Comparison of ENCODE assay signal across 22 mouse cellular contexts in genomic region chr10:75512796-75513195, GRCm38 (mm10). TPM values are rescaled to one million over a fixed set of nuclear protein-coding genes. Genes with fewer than 3 reads are reported as not detected.
DNase-seq lines count a peak whose midpoint lies in the region; ATAC-seq and TF ChIP-seq lines count a peak whose summit lies in the region.
"Had no signal": no experiment of that assay in that cellular context is flagged by ENCODE, and none has a peak within 500 bp of the region (broad histone marks: within the 10 kb centered on the region; RNA-seq: fewer than 3 reads in every experiment).

No protein-coding gene starts in this region.

- no peak for TF ChIP-seq POLR2A in thymus, adult 2 months (IDR thresholded peaks at IDR 0.05; ENCODE audit: control insufficient read depth, extremely low read depth, insufficient read depth, low read length, poor library complexity)

- TF ChIP-seq CTCF in thymus, adult 2 months (IDR thresholded peaks at IDR 0.05; ENCODE audit: borderline replicate concordance, control insufficient read depth, extremely low read depth, insufficient read depth, low read length, poor library complexity) = no peak

- no peaks in the 10 kb centered on the region for H3K27me3 ChIP-seq in intestine, embryonic 15.5 days (replicated peaks)
- no peaks in the 10 kb centered on the region for H3K27me3 ChIP-seq in kidney, embryonic 15.5 days
- H3K27me3 ChIP-seq in liver, embryonic 13.5 days = no peaks in the 10 kb centered on the region
- H3K27me3 ChIP-seq in thymus, adult 2 months (ENCODE audit: control insufficient read depth, insufficient read depth, low read length) = no peaks in the 10 kb centered on the region
- H3K27me3 ChIP-seq: embryonic facial prominence, embryonic 15.5 days; heart, embryonic 12.5 days; hindbrain, embryonic 12.5 days; limb, embryonic 13.5 days had no signal

- H3K9me3 ChIP-seq in intestine, embryonic 15.5 days = no peaks in the 10 kb centered on the region
- no peaks in the 10 kb centered on the region for H3K9me3 ChIP-seq in kidney, embryonic 15.5 days (replicated peaks)
- no peaks in the 10 kb centered on the region for H3K9me3 ChIP-seq in liver, embryonic 13.5 days (replicated peaks)
- H3K9me3 ChIP-seq: embryonic facial prominence, embryonic 15.5 days; heart, embryonic 12.5 days; hindbrain, embryonic 12.5 days; limb, embryonic 13.5 days had no signal

- 83% methylated on average over 7 of the region's 7 CpGs for WGBS in intestine, embryonic 15.5 days
- WGBS in kidney, embryonic 15.5 days = 82% methylated on average over 7 of the region's 7 CpGs
- WGBS in liver, embryonic 13.5 days (ENCODE audit: insufficient replicate concordance) = 84% methylated on average over 7 of the region's 7 CpGs
- 93% methylated on average over 7 of the region's 7 CpGs for WGBS in thymus, adult 2 months

- no peak overlapping the region for H3K9ac ChIP-seq in intestine, embryonic 15.5 days
- no peak overlapping the region for H3K9ac ChIP-seq in kidney, embryonic 15.5 days
- H3K9ac ChIP-seq in liver, embryonic 13.5 days = no peak overlapping the region
- H3K9ac ChIP-seq: embryonic facial prominence, embryonic 15.5 days; heart, embryonic 12.5 days; hindbrain, embryonic 12.5 days; limb, embryonic 13.5 days; lung, embryonic 14.5 days had no signal

- H3K27ac ChIP-seq in intestine, embryonic 15.5 days = peak overlapping the region; percentile 55; the same call in 1 of the 2 replicates
- H3K27ac ChIP-seq in kidney, embryonic 15.5 days = peak overlapping the region; percentile 48
- H3K27ac ChIP-seq in liver, embryonic 13.5 days = peak overlapping the region; percentile 99; the same call in 1 of the 2 replicates
- no peak overlapping the region for H3K27ac ChIP-seq in thymus, adult 2 months (ENCODE audit: control insufficient read depth, insufficient read depth, low read length)
- H3K27ac ChIP-seq: embryonic facial prominence, embryonic 15.5 days; left cerebral cortex, adult 2 months; limb, embryonic 13.5 days had no signal

- no peak overlapping the region for H3K4me2 ChIP-seq in intestine, embryonic 15.5 days (replicated peaks)
- H3K4me2 ChIP-seq in kidney, embryonic 15.5 days = no peak overlapping the region
- peak overlapping the region; percentile 86; the same call in 1 of the 2 replicates for H3K4me2 ChIP-seq in liver, embryonic 13.5 days
- H3K4me2 ChIP-seq: embryonic facial prominence, embryonic 15.5 days; heart, embryonic 12.5 days; hindbrain, embryonic 12.5 days; limb, embryonic 13.5 days; lung, embryonic 14.5 days had no signal

- no peak for ATAC-seq in intestine, embryonic 15.5 days
- ATAC-seq in kidney, embryonic 15.5 days (replicated peaks; ENCODE audit: low FRiP score) = no peak
- ATAC-seq in liver, embryonic 13.5 days (ENCODE audit: low read depth) = no peak

- H3K4me1 ChIP-seq in intestine, embryonic 15.5 days (replicated peaks) = peaks cover 15% of the 10 kb centered on the region; the same call in 1 of the 2 replicates
- H3K4me1 ChIP-seq in kidney, embryonic 15.5 days = peaks cover 34% of the 10 kb centered on the region
- H3K4me1 ChIP-seq in liver, embryonic 13.5 days (replicated peaks) = peaks cover 41% of the 10 kb centered on the region
- H3K4me1 ChIP-seq in thymus, adult 2 months (replicated peaks; ENCODE audit: control insufficient read depth, insufficient read depth, low read length) = peaks cover 12% of the 10 kb centered on the region

- DNase-seq in adrenal gland, postnatal 14 days = peak; percentile 47
- DNase-seq in adrenal gland, postnatal 25 days = no peak
- no peak for DNase-seq in liver, embryonic 13.5 days
- DNase-seq in ovary, adult 18-20 months (ENCODE audit: low spot score) = no peak
- no peak for DNase-seq in thymus, adult 2 months
- DNase-seq in layer of hippocampus, postnatal 10 days (ENCODE audit: low spot score in 2 of 2) = no peak
- DNase-seq: adrenal gland, adult 8-10 months; cerebellum, adult 11 months; cerebellum, postnatal 25 days; gastrocnemius, postnatal 10 days; heart, postnatal 14 days; lung, embryonic 14.5 days; lung, postnatal 4 days; right cerebral cortex, postnatal 25 days; thymus, postnatal 14 days had no signal

- H3K36me3 ChIP-seq in intestine, embryonic 15.5 days = peaks cover 38% of the 10 kb centered on the region
- peaks cover 44% of the 10 kb centered on the region for H3K36me3 ChIP-seq in kidney, embryonic 15.5 days
- H3K36me3 ChIP-seq in liver, embryonic 13.5 days = peaks cover 61% of the 10 kb centered on the region
- peaks cover 38% of the 10 kb centered on the region for H3K36me3 ChIP-seq in thymus, adult 2 months (ENCODE audit: control insufficient read depth, insufficient read depth, low read length)

- H3K4me3 ChIP-seq in intestine, embryonic 15.5 days (replicated peaks) = no peak overlapping the region
- no peak overlapping the region for H3K4me3 ChIP-seq in kidney, embryonic 15.5 days (replicated peaks)
- H3K4me3 ChIP-seq in liver, embryonic 13.5 days (replicated peaks) = peak overlapping the region; percentile 6; the same call in 1 of the 2 replicates
- H3K4me3 ChIP-seq in thymus, adult 2 months (ENCODE audit: control insufficient read depth, insufficient read depth, low read length) = no peak overlapping the region
- H3K4me3 ChIP-seq: embryonic facial prominence, embryonic 15.5 days; heart, embryonic 12.5 days; hindbrain, embryonic 12.5 days; left cerebral cortex, adult 2 months; limb, embryonic 13.5 days had no signal

RNA-seq across cellular contexts. Expression of gene Snrpd3, which starts 4.6 kb away (rescaled TPM):
- 87.9 and 88.0 TPM in 2 replicates for total RNA-seq in adrenal gland, postnatal 14 days (2021)
- total RNA-seq in adrenal gland, postnatal 25 days (2021) = 82.5 and 104 TPM in 2 replicates
- polyA plus RNA-seq in intestine, embryonic 15.5 days (2015; fragmentation: Nextera tagmentation; extraction: Ambion mirVana) = 147 and 156 TPM in 2 replicates
- 175 and 183 TPM in 2 replicates for polyA plus RNA-seq in kidney, embryonic 15.5 days (2015; fragmentation: Nextera tagmentation; extraction: Ambion mirVana)
- polyA plus RNA-seq in liver, embryonic 13.5 days (2015; fragmentation: Nextera tagmentation; extraction: Ambion mirVana) = 109 and 141 TPM in 2 replicates
- 25.1 and 28.3 TPM in 2 replicates for polyA plus RNA-seq in thymus, adult 2 months (2012; rRNA removed)
- total RNA-seq in layer of hippocampus, postnatal 10 days (2021) = 100 to 1,000 TPM in 1 of 2 experiments, 10 to 100 TPM in 1; 98.1 to 109 TPM

RNA-seq across cellular contexts. Expression of gene Gucd1, which starts 5.0 kb away (rescaled TPM):
- total RNA-seq in adrenal gland, postnatal 14 days (2021) = 41.0 and 61.5 TPM in 2 replicates
- 28.8 and 32.0 TPM in 2 replicates for total RNA-seq in adrenal gland, postnatal 25 days (2021)
- 39.8 and 46.7 TPM in 2 replicates for polyA plus RNA-seq in intestine, embryonic 15.5 days (2015; fragmentation: Nextera tagmentation; extraction: Ambion mirVana)
- polyA plus RNA-seq in kidney, embryonic 15.5 days (2015; fragmentation: Nextera tagmentation; extraction: Ambion mirVana) = 44.2 and 46.0 TPM in 2 replicates
- polyA plus RNA-seq in liver, embryonic 13.5 days (2015; fragmentation: Nextera tagmentation; extraction: Ambion mirVana) = 48.7 and 50.4 TPM in 2 replicates
- 77.0 and 80.5 TPM in 2 replicates for polyA plus RNA-seq in thymus, adult 2 months (2012; rRNA removed)
- total RNA-seq in layer of hippocampus, postnatal 10 days (2021) = 10 to 100 TPM; 19.4 to 23.7 TPM

RNA-seq across cellular contexts. Expression of gene Lrrc75b, which starts 47.3 kb away (rescaled TPM):
- total RNA-seq in adrenal gland, postnatal 14 days (2021) = 0.70 and 1.1 TPM in 2 replicates
- total RNA-seq in adrenal gland, postnatal 25 days (2021) = 0.67 TPM in 1 of 2 replicates, not detected in the other
- polyA plus RNA-seq in intestine, embryonic 15.5 days (2015; fragmentation: Nextera tagmentation; extraction: Ambion mirVana) = 2.1 and 2.7 TPM in 2 replicates
- 3.0 and 3.1 TPM in 2 replicates for polyA plus RNA-seq in kidney, embryonic 15.5 days (2015; fragmentation: Nextera tagmentation; extraction: Ambion mirVana)
- polyA plus RNA-seq in liver, embryonic 13.5 days (2015; fragmentation: Nextera tagmentation; extraction: Ambion mirVana) = 0.05 and 0.07 TPM in 2 replicates
- polyA plus RNA-seq in thymus, adult 2 months (2012; rRNA removed) = 1.8 and 2.2 TPM in 2 replicates
- total RNA-seq in layer of hippocampus, postnatal 10 days (2021) = 10 to 100 TPM; 24.0 to 24.7 TPM

RNA-seq across cellular contexts. Expression of gene Ggt1, which starts 48.6 kb away (rescaled TPM):
- 1.7 TPM in 1 of 2 replicates, not detected in the other for total RNA-seq in adrenal gland, postnatal 14 days (2021)
- not detected in 2 replicates for total RNA-seq in adrenal gland, postnatal 25 days (2021)
- 46.5 and 63.7 TPM in 2 replicates for polyA plus RNA-seq in intestine, embryonic 15.5 days (2015; fragmentation: Nextera tagmentation; extraction: Ambion mirVana)
- polyA plus RNA-seq in kidney, embryonic 15.5 days (2015; fragmentation: Nextera tagmentation; extraction: Ambion mirVana) = 128 and 137 TPM in 2 replicates
- 4.7 and 5.4 TPM in 2 replicates for polyA plus RNA-seq in liver, embryonic 13.5 days (2015; fragmentation: Nextera tagmentation; extraction: Ambion mirVana)
- polyA plus RNA-seq in thymus, adult 2 months (2012; rRNA removed) = 5.6 and 6.9 TPM in 2 replicates
- 1 to 10 TPM; 2.7 to 3.7 TPM for total RNA-seq in layer of hippocampus, postnatal 10 days (2021)
- total RNA-seq: heart, postnatal 14 days had no signal
